Mouse (Mus musculus) urinary bladder, adult 2 months (tissue): ENCODE data around the gene Rasgrp2. TPM values are rescaled to one million over a fixed set of nuclear protein-coding genes. Genes with fewer than 3 reads are reported as not detected.

ENCODE experiments used
- DNase-seq: peaks from one replicate; pipeline ENCODE4 v3.0.0; 2022; ENCODE audit warnings: low spot score
- polyA plus RNA-seq: library from polyadenylated mRNA; depleted of rRNA; stranded (reverse); fragments of >200 nt; gene quantifications from 2 replicates; pipeline ENCODE4 v1.2.3, GENCODE M21; 2012

Gene Rasgrp2
- polyA plus RNA-seq, 1 experiment, result 106 TPM

DNA sequence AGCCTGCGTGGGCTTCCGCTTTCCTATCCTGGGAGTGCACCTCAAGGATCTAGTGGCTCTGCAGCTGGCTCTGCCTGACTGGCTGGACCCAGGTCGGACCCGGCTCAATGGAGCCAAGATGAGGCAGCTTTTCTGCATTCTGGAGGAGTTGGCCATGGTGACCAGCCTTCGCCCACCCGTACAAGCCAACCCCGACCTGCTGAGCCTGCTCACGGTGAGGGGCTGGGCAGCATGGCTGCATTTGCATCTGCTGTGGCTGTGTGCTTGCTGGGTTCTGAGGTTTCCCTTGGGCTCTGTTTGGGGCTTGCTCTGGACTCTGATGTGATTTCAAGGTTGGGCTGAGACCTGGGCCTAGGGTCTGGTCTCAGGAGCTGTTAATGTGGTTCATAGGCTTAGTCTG is 8.0 kb downstream of the Rasgrp2 start:
- no peak for DNase-seq

- DNase-seq, result no peak
Observed at GRCm38 (mm10) chr19:6407816-6408510, 8.8 kb downstream of the Rasgrp2 start.

DNA sequence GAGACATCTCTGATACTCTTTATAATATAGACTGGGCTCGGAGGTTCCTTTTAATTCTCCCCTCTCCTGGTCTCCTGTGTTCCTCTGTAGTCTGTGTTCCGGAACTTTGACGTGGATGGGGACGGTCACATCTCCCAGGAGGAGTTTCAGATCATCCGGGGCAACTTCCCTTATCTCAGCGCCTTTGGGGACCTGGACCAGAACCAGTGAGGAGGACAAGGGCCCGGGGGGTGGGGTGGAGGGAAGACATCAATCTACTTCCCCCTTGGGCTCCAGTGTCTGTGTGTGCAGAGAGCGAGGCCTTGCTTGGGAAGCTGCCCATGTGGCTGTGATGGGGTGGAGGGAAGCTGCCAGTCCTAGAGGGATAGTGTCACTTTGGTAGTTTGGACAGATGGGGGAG is 9.6 kb downstream of the Rasgrp2 start:
- no peak for DNase-seq

DNA sequence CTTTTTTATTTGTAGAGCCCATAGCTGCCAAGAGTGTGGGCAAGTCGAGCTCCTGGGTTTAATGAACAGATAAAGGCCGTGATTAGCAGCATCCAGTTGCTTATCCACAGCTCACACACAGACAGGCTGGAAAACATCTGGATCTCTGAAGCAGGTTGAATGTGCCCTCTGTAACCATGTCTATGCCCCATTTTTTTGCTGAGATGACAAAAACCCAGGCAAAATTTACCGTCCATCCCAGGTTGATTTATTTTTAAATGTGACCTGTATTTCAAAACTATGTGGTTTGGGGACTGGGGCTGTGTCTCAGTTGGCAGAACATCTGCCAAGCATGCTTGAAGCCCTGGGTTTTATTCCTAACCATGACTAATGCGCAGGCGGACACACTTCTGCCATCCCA is 10.0 kb downstream of the Rasgrp2 start:
- no peak for DNase-seq

- DNase-seq, result no peak
Observed at GRCm38 (mm10) chr19:6409936-6410335, 10.8 kb downstream of the Rasgrp2 start.

- no peak for DNase-seq
Observed at GRCm38 (mm10) chr19:6412798-6413197, 13.7 kb downstream of the Rasgrp2 start.

GRCm38 (mm10) chr19:6415454-6415853 is 16.3 kb downstream of the Rasgrp2 start:
- no peak for DNase-seq

- no peak for DNase-seq
Observed at GRCm38 (mm10) chr19:6416124-6416770, 17.1 kb downstream of the Rasgrp2 start.

- DNase-seq, result no peak
Observed at GRCm38 (mm10) chr19:6416894-6417761, 18.0 kb downstream of the Rasgrp2 start.

DNA sequence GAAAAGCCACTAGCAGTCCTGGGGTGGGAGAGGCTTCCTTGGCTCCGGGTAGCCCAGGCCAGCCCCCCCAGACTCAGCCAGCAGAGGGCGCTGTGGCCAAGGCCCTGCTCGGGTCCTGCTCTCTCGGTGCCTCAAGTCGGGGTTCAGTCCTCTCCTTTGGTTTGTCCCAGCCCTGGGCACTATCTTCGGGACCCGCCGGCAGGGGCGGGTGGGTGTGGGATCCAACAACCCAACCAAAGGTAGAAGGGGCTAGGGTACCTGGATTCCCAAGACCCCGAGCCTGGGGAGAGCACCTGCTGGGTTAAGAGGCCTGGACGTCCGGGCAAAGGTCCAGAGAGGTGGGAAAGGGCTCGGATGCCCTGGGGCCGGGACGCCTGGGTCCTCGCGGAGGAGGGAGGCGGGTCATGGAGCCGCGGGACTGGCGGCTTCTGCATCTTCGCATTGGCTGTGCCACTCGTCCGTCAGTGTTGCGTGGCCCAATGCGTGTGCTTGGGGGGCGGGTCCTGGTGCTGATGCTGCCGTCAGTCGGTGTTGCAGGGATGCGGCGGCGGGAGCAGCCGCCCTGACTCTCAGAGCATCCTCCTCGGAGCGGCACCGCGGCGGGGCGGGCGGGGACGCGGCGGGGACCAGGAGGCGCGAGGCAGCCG is 19.2 kb downstream of the Rasgrp2 start, which contains the start of gene Nrxn2:
Nrxn2 (plus strand) TSS at position 499 of the 647 bp plus-strand sequence.
- peak; percentile 73 for DNase-seq

DNA sequence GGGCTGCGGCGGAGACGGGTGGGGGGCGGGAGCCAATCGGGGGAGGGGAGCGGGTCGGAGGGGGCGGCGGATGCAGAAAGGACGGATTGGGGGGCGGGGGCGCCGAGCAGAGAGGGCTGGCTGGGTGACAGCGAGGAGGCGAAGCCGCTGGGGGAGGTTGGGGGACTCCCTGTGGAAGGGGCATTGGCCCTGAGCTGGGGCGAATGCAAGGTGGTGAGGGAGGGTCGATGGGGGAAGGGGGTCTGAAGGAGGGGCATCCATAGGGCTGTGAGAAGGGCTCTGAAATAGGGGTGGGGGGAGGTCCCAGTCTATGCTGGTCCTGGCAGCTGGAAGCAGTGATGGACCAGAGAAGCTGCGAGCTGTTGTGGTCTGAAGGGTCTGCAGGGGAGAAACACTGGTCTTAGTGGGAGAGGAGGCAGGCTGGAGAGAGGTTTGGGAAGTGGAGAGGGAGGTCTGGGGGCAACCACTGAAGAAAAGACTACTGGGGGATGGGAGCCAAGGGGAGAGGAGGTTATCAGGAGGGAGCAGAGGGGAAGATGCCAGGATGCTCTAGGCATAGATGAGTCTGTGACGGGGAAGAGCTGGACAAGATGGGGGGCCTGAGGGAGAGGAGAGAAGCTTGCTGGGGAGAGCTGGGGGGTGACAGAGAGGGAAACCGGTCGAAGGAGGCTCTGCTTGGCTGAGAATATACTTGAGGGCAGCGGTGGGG is 20.0 kb downstream of the Rasgrp2 start:
- DNase-seq, result no peak

- no peak for DNase-seq
Observed at GRCm38 (mm10) chr19:6419805-6420310, 20.7 kb downstream of the Rasgrp2 start.

- DNase-seq, result no peak
Observed at GRCm38 (mm10) chr19:6420481-6421210, 21.5 kb downstream of the Rasgrp2 start.

GRCm38 (mm10) chr19:6421211-6421590 is 22.1 kb downstream of the Rasgrp2 start:
- DNase-seq, result no peak

DNA sequence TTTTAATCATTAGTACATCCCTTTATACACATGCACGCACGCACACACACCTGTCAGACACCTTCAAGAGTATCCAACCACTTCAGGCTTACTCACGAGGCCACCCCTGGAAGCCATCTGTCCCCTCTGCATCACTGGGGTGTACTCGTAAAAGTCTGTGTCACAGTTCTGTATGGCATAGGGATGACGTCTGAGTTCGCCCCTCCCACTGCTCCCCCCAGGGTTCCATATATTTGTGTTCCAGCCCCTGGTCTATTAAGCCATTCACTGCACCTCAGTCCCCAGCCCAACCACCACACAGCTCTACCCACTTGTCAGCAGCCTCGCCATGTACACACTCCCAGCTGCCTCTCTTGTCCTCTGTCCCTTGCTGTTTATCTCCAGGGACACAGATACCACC is 22.9 kb downstream of the Rasgrp2 start:
- DNase-seq, result no peak

GRCm38 (mm10) chr19:6423241-6423640 is 24.1 kb downstream of the Rasgrp2 start:
- DNase-seq, result no peak

DNA sequence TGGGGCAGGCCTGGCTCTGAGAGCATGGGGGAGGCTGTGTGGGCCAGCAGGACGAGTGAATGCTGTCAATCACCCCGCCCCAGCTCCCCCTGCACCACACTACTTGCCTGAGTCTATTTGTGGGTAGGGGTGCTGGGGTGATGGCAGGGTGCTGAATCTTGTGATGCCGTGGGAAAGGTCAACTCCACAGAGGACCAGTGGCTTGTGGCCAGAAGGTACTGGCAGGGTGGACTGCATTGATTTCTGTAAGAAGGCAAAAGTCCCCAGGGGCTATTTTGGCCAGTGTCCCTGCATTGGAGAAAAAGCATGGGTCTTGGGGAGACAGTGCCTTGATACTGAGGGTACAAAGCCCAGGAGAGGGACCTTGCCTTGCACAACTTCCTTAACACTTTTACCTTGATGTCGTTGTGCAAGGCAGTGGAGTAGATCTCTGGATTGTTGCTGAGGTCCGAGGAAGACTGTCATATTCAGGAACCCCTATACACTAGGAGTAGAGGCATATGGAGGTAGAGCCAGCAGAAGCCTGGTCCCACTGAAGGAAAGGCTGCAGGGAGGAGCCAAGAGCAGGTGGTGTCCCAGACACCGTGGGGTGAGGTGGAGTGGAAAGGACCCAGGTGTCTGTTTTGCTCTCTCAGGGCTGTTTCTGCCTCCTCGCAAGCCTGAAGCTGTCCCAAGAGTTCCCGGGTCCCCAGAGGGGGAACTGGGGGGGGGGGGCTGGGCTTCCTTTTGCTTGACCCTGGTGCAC is 25.2 kb downstream of the Rasgrp2 start:
- no peak for DNase-seq

GRCm38 (mm10) chr19:6425595-6425994 is 26.5 kb downstream of the Rasgrp2 start:
- DNase-seq, result no peak

- no peak for DNase-seq
Observed at GRCm38 (mm10) chr19:6426703-6427500, 27.8 kb downstream of the Rasgrp2 start.
